Mouse (Mus musculus) small intestine, adult 2 months (tissue): ENCODE measurements around the gene Olfm3. TPM values are rescaled to one million over a fixed set of nuclear protein-coding genes. Genes with fewer than 3 reads are reported as not detected.

ENCODE experiments used
- H3K27ac ChIP-seq: fragments of 200-500 bp; 2 replicates; pipeline ENCODE4 v1.5.1; 2012; ENCODE audit warnings: low read depth, low read length, control low read depth, inconsistent platforms; ENCODE audit not compliant: insufficient read depth
- H3K27me3 ChIP-seq: fragments of 200-500 bp; 2 replicates; pipeline ENCODE4 v1.6.1; 2012; ENCODE audit warnings: mild to moderate bottlenecking, moderate library complexity, low read length, inconsistent platforms; ENCODE audit not compliant: control insufficient read depth, insufficient read depth
- H3K36me3 ChIP-seq: fragments of 200-500 bp; 2 replicates; pipeline ENCODE4 v1.6.1; 2012; ENCODE audit warnings: mild to moderate bottlenecking, low read length, control low read depth, inconsistent platforms; ENCODE audit not compliant: control insufficient read depth, insufficient read depth
- H3K4me1 ChIP-seq: fragments of 200-500 bp; 2 replicates; pipeline ENCODE4 v1.6.1; 2012; ENCODE audit warnings: low read length, inconsistent platforms, mixed read lengths; ENCODE audit not compliant: control insufficient read depth, insufficient read depth, insufficient read length
- H3K4me3 ChIP-seq: fragments of 200-500 bp; 2 replicates; pipeline ENCODE4 v1.5.1; 2012; ENCODE audit warnings: low read depth, mild to moderate bottlenecking, control low read depth, inconsistent platforms, low read length, moderate library complexity
- CTCF ChIP-seq: fragments of 200-500 bp; IDR thresholded peaks from 2 replicates; pipeline ENCODE4 v1.5.1; 2012; ENCODE audit warnings: low read depth, mild to moderate bottlenecking, control low read depth, inconsistent platforms, low read length, moderate library complexity, mixed read lengths; ENCODE audit not compliant: insufficient replicate concordance, insufficient read length; ENCODE audit errors: extremely low read depth
- POLR2A ChIP-seq: fragments of 200-500 bp; IDR thresholded peaks from 2 replicates; pipeline ENCODE4 v1.6.1; 2012; ENCODE audit warnings: low read depth, mild to moderate bottlenecking, control low read depth, inconsistent platforms, low read length, moderate library complexity
- WGBS: fragments of 180-500 bp; shearing (Covaris S2); methylation state at CpG from one replicate; pipeline ENCODE4 v1.1.7; 2018; 5-methylcytosine and 5-hydroxymethylcytosine counted together
- polyA plus RNA-seq: library from polyadenylated mRNA; depleted of rRNA; stranded (reverse); fragments of >200 nt; gene quantifications from 2 replicates; pipeline ENCODE4 v1.2.3, GENCODE M21; 2012

Gene Olfm3
- polyA plus RNA-seq, 1 experiment = not detected

GRCm38 (mm10) chr3:115104802-115105493 lies 201.1 kb downstream of the Olfm3 start:
- H3K27me3 ChIP-seq = no peaks in the 10 kb centered on the region
- H3K4me3 ChIP-seq = no peak overlapping the region
- no peak for TF ChIP-seq POLR2A
- no peak for TF ChIP-seq CTCF
- H3K4me1 ChIP-seq = no peaks in the 10 kb centered on the region
- no peaks in the 10 kb centered on the region for H3K36me3 ChIP-seq
- H3K27ac ChIP-seq = no peak overlapping the region
- WGBS = 51% methylated on average over 8 of the region's 8 CpGs

- no peak overlapping the region for H3K27ac ChIP-seq
- H3K27me3 ChIP-seq = no peaks in the 10 kb centered on the region
- TF ChIP-seq CTCF (no peak), POLR2A (no peak)
- WGBS = 58% methylated on average over 2 of the region's 2 CpGs
- H3K4me1 ChIP-seq = no peaks in the 10 kb centered on the region
- no peaks in the 10 kb centered on the region for H3K36me3 ChIP-seq
- no peak overlapping the region for H3K4me3 ChIP-seq
Measured at GRCm38 (mm10) chr3:115145722-115146121, 241.8 kb downstream of the Olfm3 start.

- WGBS = 93% methylated on average over 2 of the region's 2 CpGs
- no peak for TF ChIP-seq CTCF
- no peak for TF ChIP-seq POLR2A
- Histone ChIP-seq H3K4me3 (no peak overlapping the region), H3K27me3 (no peaks in the 10 kb centered on the region), H3K4me1 (no peaks in the 10 kb centered on the region), H3K36me3 (no peaks in the 10 kb centered on the region), H3K27ac (no peak overlapping the region)
Measured at GRCm38 (mm10) chr3:115146244-115146643, 242.4 kb downstream of the Olfm3 start.

GRCm38 (mm10) chr3:115158903-115159473 lies 255.1 kb downstream of the Olfm3 start:
- H3K27ac ChIP-seq = no peak overlapping the region
- no peaks in the 10 kb centered on the region for H3K36me3 ChIP-seq
- no peak for TF ChIP-seq CTCF
- no peak for TF ChIP-seq POLR2A
- H3K4me3 ChIP-seq = no peak overlapping the region
- WGBS = 76% methylated on average over 3 of the region's 3 CpGs
- H3K4me1 ChIP-seq = no peaks in the 10 kb centered on the region
- H3K27me3 ChIP-seq = no peaks in the 10 kb centered on the region

- no peak overlapping the region for H3K27ac ChIP-seq
- H3K4me1 ChIP-seq = no peaks in the 10 kb centered on the region
- no peak overlapping the region for H3K4me3 ChIP-seq
- no peaks in the 10 kb centered on the region for H3K27me3 ChIP-seq
- TF ChIP-seq CTCF (no peak), POLR2A (no peak)
- H3K36me3 ChIP-seq = no peaks in the 10 kb centered on the region
- 36% methylated on average over 7 of the region's 7 CpGs for WGBS
Measured at GRCm38 (mm10) chr3:115174625-115175024, 270.7 kb downstream of the Olfm3 start.
